Mouse (Mus musculus): ENCODE measurements around the gene Ramp2. TPM values are rescaled to one million over a fixed set of nuclear protein-coding genes. Genes with fewer than 3 reads are reported as not detected.
A peak's percentile ranks its signal among the peaks of the same experiment; 100 is the strongest.

The Ramp2 gene
- polyA plus RNA-seq, 1 experiment from 2014 or later, result 276 TPM

- WGBS, result 22% methylated on average over 2 of the region's 2 CpGs
- H3K4me3 ChIP-seq (ENCODE audit: low read depth, low read length), result no peak overlapping the region
- no peak for TF ChIP-seq CTCF (IDR thresholded peaks at IDR 0.05; ENCODE audit: low read depth)
- H3K9ac ChIP-seq, result no peak overlapping the region
- no peaks in the 10 kb centered on the region for H3K27me3 ChIP-seq (ENCODE audit: insufficient read depth, low read length)
- H3K4me1 ChIP-seq (ENCODE audit: insufficient read depth), result peaks cover 19% of the 10 kb centered on the region
- H3K36me3 ChIP-seq (ENCODE audit: insufficient read depth), result no peaks in the 10 kb centered on the region
- no peak for ATAC-seq (ENCODE audit: insufficient read depth)
- H3K27ac ChIP-seq (ENCODE audit: low read depth), result peak overlapping the region; percentile 95
- H3K9me3 ChIP-seq (ENCODE audit: low read depth, low read length), result no peaks in the 10 kb centered on the region
- peak overlapping the region; percentile 62 for H3K4me2 ChIP-seq
- DNase-seq, result peak; percentile 40
Observed at GRCm38 (mm10) chr11:101230061-101230511, 15.7 kb upstream of the Ramp2 start.

DNA sequence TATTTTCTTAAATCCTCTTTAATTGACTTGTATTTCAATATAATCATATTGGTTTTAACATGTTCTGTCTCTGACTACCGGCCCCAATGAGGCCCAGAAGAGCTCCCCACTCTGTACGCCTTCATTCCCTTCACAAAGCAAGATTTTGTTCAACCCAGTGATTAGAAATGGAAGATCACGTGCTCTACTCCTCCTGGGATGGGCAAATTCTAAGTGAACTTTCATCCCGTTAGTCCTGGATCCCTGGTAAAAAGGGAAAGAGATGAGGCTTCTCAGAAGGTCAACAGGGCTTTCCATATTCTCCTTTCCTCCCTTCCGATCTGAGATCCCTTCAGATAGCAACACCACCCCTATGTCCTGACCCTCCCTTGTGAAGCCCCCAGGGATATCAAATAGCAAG is 15.3 kb upstream of the Ramp2 start:
- DNase-seq (no peak), ATAC-seq (ENCODE audit: insufficient read depth) (no peak)
- Histone ChIP-seq H3K27ac (ENCODE audit: low read depth) (peak overlapping the region; percentile 95), H3K9ac (0 out of 2 replicates have a peak overlapping the region, but pooled peaks have one; percentile 46), H3K4me1 (ENCODE audit: insufficient read depth) (peaks cover 18% of the 10 kb centered on the region), H3K36me3 (ENCODE audit: insufficient read depth) (no peaks in the 10 kb centered on the region), H3K9me3 (ENCODE audit: low read depth, low read length) (no peaks in the 10 kb centered on the region), H3K4me3 (ENCODE audit: low read depth, low read length) (no peak overlapping the region), H3K4me2 (peak overlapping the region; percentile 62), H3K27me3 (ENCODE audit: insufficient read depth, low read length) (no peaks in the 10 kb centered on the region)
- TF ChIP-seq CTCF (IDR thresholded peaks at IDR 0.05; ENCODE audit: low read depth), result no peak
- 18% methylated on average over 5 of the region's 5 CpGs for WGBS

DNA sequence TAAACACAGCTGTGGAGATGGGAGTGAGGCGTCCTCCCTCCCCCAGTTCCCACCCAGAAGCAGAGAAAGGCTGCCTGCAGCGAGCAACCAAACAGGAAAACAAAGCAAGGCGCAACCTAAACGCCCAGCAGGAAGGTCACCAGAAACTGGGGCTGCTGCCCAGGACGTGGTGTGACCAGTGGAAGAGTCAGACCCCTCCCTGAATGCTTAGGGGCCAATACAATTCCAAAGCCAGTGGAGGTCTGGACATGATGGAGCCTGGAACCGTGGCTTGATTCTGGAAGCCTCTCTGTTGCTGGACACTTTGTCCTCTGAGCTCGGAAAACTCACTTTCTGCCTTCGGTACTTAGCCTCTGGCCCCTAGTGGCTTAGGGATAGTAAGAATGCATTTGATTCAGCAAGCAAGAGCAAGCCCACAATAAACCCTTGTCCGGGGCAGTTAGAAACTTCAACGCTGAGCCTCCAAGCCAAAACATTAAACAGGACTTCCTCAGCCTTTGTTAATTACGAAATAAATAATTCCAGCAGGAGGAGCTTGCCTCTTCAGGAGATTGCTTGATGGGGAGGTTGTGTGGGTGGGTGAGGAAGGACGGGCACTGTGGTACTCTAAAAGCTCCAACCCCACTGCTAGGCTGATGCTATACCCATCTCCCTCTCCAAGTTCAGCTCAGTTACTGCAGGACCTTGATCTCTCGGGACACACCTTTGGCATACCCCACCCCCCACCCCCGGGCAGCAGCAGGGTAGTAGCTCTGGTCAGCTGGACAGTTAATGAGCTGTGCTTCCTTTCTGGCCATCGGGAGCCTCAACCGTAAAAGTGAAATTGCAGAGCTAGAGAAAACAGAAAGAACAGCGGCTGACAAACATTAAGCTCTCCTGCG is 14.6 kb upstream of the Ramp2 start:
- Histone ChIP-seq H3K36me3 (ENCODE audit: insufficient read depth) (no peaks in the 10 kb centered on the region), H3K4me1 (ENCODE audit: insufficient read depth) (peaks cover 18% of the 10 kb centered on the region), H3K4me3 (ENCODE audit: low read depth, low read length) (peak overlapping the region; percentile 23), H3K27ac (ENCODE audit: low read depth) (peak overlapping the region; percentile 95), H3K4me2 (peak overlapping the region; percentile 62), H3K9ac (peak overlapping the region; percentile 46), H3K27me3 (ENCODE audit: insufficient read depth, low read length) (no peaks in the 10 kb centered on the region), H3K9me3 (ENCODE audit: low read depth, low read length) (no peaks in the 10 kb centered on the region)
- DNase-seq, result peak; percentile 79
- 5% methylated on average over 18 of the region's 18 CpGs for WGBS
- no peak for TF ChIP-seq CTCF (IDR thresholded peaks at IDR 0.05; ENCODE audit: low read depth)
- peak; percentile 38 for ATAC-seq (ENCODE audit: insufficient read depth)

DNA sequence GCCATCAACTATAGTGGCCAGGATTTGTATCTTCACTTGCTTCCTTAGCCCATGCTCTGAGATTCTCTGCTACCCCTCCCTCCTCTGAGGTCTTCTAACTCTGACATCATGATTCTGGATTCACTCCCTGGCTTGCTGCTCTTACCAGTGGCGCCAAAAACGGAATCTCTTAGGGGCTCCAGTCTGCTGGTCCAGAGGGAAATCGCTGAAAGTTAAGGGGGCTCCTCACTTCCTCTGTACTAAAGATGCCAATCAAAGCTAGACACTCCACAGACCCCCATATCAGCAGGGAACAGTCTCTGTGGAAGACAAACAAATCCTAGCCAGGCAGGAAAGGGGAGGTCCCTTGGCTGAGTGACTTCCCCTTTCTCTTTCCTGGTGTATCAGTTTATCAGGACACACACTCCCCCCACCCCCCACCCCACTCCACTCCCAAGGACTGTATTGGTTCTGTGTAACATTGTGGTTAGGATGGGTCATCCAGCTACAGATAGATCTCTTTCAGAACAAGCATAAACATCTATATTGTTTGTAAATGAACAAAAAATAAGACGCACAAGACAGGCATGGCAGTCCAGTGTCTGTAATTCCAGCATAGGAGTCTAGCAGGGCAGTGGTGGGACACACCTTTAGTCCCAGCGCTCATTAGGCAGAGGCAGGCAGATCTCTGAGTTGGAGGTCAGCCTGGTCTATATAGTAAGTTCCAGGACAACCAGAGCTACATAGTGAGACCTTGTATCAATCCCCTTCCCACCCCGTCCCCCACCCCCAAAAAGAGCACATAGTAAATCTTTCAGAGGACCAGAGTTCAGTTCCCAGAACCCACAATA is 13.6 kb upstream of the Ramp2 start:
- Histone ChIP-seq H3K9me3 (ENCODE audit: low read depth, low read length) (no peaks in the 10 kb centered on the region), H3K36me3 (ENCODE audit: insufficient read depth) (no peaks in the 10 kb centered on the region), H3K27me3 (ENCODE audit: insufficient read depth, low read length) (no peaks in the 10 kb centered on the region), H3K9ac (peak overlapping the region; percentile 46), H3K27ac (ENCODE audit: low read depth) (peak overlapping the region; percentile 95), H3K4me3 (ENCODE audit: low read depth, low read length) (peak overlapping the region; percentile 23), H3K4me1 (ENCODE audit: insufficient read depth) (peaks cover 18% of the 10 kb centered on the region), H3K4me2 (peak overlapping the region; percentile 62)
- TF ChIP-seq CTCF (IDR thresholded peaks at IDR 0.05; ENCODE audit: low read depth), result no peak
- DNase-seq (peak; percentile 78), ATAC-seq (ENCODE audit: insufficient read depth) (peak; percentile 80)
- 38% methylated on average over 6 of the region's 6 CpGs for WGBS

- no peak for TF ChIP-seq CTCF (IDR thresholded peaks at IDR 0.05; ENCODE audit: low read depth)
- DNase-seq, result no peak
- H3K4me1 ChIP-seq (ENCODE audit: insufficient read depth), result peaks cover 18% of the 10 kb centered on the region
- H3K9me3 ChIP-seq (ENCODE audit: low read depth, low read length), result no peaks in the 10 kb centered on the region
- ATAC-seq (ENCODE audit: insufficient read depth), result no peak
- H3K4me3 ChIP-seq (ENCODE audit: low read depth, low read length), result no peak overlapping the region
- H3K27ac ChIP-seq (ENCODE audit: low read depth), result no peak overlapping the region
- H3K27me3 ChIP-seq (ENCODE audit: insufficient read depth, low read length), result no peaks in the 10 kb centered on the region
- WGBS, result 63% methylated on average over 1 of the region's 1 CpGs
- H3K4me2 ChIP-seq, result no peak overlapping the region
- H3K36me3 ChIP-seq (ENCODE audit: insufficient read depth), result no peaks in the 10 kb centered on the region
- H3K9ac ChIP-seq, result no peak overlapping the region
Observed at GRCm38 (mm10) chr11:101233240-101233639, 12.6 kb upstream of the Ramp2 start.

- Histone ChIP-seq H3K4me2 (no peak overlapping the region), H3K27ac (ENCODE audit: low read depth) (no peak overlapping the region), H3K36me3 (ENCODE audit: insufficient read depth) (no peaks in the 10 kb centered on the region), H3K4me3 (ENCODE audit: low read depth, low read length) (no peak overlapping the region), H3K9ac (no peak overlapping the region), H3K9me3 (ENCODE audit: low read depth, low read length) (no peaks in the 10 kb centered on the region), H3K4me1 (ENCODE audit: insufficient read depth) (peaks cover 18% of the 10 kb centered on the region), H3K27me3 (ENCODE audit: insufficient read depth, low read length) (no peaks in the 10 kb centered on the region)
- no peak for TF ChIP-seq CTCF (IDR thresholded peaks at IDR 0.05; ENCODE audit: low read depth)
- ATAC-seq (ENCODE audit: insufficient read depth) (no peak), DNase-seq (no peak)
Observed at GRCm38 (mm10) chr11:101234124-101234523, 11.7 kb upstream of the Ramp2 start.

- DNase-seq (no peak), ATAC-seq (ENCODE audit: insufficient read depth) (no peak)
- Histone ChIP-seq H3K36me3 (ENCODE audit: insufficient read depth) (no peaks in the 10 kb centered on the region), H3K4me1 (ENCODE audit: insufficient read depth) (peaks cover 12% of the 10 kb centered on the region), H3K9ac (no peak overlapping the region), H3K9me3 (ENCODE audit: low read depth, low read length) (no peaks in the 10 kb centered on the region), H3K4me2 (no peak overlapping the region), H3K4me3 (ENCODE audit: low read depth, low read length) (no peak overlapping the region), H3K27ac (ENCODE audit: low read depth) (no peak overlapping the region), H3K27me3 (ENCODE audit: insufficient read depth, low read length) (no peaks in the 10 kb centered on the region)
- no peak for TF ChIP-seq CTCF (IDR thresholded peaks at IDR 0.05; ENCODE audit: low read depth)
Observed at GRCm38 (mm10) chr11:101235429-101235828, 10.4 kb upstream of the Ramp2 start.

All from lung, embryonic 14.5 days (tissue).